Mouse (Mus musculus) adrenal gland, postnatal 10 days (tissue): ENCODE measurements around the gene Cdh26. TPM values are rescaled to one million over a fixed set of nuclear protein-coding genes. Genes with fewer than 3 reads are reported as not detected.

Experiments
- DNase-seq: peaks from one replicate; pipeline ENCODE4 v3.0.0; 2021; ENCODE audit warnings: mixed read lengths
- total RNA-seq, 2 experiments: library from RNA; stranded (reverse); gene quantifications; 2 replicates each; pipeline ENCODE4 v1.2.3; 2021

The Cdh26 gene
- total RNA-seq, 2 experiments from 2014 or later, result 0.12 TPM; not detected in 1

GRCm38 (mm10) chr2:178437311-178437710, 7.0 kb downstream of the Cdh26 start:
- DNase-seq, result no peak

- no peak for DNase-seq
Measured at GRCm38 (mm10) chr2:178449386-178449785, 19.1 kb downstream of the Cdh26 start.

DNA sequence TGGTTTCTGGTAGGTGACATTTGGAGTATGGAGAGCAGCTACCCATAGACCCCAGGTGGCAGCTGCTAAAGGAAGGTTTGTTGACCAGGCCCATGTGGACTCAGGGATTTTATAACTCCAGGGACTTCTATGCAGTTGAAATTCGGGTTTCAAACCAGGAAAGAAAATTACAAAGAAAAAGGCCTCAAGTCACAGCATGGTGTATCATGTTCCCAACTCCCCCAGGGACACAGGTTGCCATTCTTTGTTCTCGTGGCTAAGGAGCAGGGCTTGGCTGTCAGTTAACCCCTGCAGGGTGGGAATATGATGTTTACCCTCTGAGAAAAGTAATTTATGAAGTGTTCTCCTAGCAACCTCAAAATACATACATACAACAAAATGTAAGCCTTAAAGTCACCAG, 19.9 kb downstream of the Cdh26 start:
- no peak for DNase-seq

DNA sequence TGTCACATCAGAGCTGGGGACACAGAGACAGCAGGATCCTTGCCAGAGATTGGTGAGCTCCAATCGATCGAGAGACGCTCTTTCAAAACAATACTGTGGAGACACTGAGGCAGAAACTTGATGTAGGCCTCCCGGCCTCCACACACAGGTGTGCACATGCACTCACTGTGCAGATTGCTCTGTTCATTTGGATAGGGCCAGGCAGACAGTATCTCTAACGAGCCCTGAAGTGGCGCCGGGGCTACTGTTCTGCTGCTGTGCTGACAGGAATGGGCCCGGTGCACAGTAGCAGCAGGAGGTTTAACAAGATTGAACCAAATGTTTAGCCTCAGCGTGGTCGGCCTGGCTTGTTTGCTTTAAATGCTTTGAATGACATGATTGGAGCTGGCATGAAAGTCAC, 20.6 kb downstream of the Cdh26 start:
- no peak for DNase-seq

- peak; percentile 16 for DNase-seq
Measured at GRCm38 (mm10) chr2:178454664-178455516, 24.6 kb downstream of the Cdh26 start.

DNA sequence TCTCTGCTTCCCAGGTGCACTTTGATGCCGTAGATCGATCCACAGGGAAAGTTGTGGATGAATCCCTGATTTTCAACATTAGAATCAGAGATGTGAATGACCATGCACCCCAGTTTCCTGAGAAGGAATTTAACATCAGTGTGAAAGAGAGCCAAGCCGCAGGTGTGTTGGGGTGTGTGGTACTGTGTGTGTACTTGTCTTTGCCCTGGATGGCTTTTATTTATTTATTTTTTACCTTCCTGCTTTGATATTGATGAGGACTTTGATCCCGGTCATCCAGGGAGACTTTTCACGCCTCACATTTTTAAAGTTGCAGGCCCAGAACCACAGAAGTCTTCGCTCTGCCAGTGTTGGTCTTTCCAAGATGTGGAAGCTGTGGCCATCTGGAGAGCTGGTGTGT, 27.1 kb downstream of the Cdh26 start:
- no peak for DNase-seq

GRCm38 (mm10) chr2:178460353-178460752, 30.0 kb downstream of the Cdh26 start:
- no peak for DNase-seq

DNA sequence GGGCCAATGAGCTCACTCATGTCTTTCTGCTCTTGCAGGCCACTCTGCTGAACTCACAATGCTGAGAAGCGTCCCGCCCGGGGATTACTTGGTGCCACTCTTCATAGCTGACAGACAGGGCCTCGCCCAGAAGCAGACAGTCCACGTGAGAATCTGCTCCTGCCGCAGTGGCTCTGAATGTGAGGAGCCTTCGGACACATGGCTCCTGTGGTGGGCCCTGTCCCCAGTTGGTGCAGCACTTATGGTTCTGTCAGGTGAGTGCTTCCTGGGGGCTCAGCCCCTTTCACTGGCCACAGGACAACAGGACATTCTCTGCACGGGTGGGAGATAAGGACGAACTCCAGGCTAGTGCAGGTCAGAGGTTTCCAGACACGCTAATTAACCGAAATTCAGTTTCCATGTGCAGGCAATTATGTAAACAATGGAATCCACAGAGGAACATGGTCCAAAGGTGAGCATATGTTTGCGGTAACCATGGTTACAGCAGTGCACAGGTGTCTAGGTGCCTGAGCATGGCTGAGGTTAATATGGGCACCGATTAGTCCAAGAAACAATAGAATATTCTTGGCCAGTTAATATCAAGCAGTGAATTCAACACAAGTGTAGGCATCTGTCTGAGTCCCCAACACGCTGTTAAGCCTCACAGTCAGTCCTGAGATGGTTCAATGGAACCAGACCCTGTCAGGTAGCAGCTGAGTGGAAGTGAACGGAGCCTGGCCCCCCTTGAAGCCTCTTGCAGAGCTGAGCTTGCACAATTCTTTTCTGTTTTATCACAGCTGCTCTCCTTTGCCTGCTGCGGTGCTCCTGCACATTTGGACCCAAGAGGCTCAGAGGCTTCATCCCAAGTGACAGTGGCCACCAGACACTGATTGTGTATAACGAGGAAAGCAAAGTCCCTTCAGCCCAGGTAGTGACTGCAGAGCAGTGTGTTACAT, 41.5 kb downstream of the Cdh26 start:
- no peak for DNase-seq

DNA sequence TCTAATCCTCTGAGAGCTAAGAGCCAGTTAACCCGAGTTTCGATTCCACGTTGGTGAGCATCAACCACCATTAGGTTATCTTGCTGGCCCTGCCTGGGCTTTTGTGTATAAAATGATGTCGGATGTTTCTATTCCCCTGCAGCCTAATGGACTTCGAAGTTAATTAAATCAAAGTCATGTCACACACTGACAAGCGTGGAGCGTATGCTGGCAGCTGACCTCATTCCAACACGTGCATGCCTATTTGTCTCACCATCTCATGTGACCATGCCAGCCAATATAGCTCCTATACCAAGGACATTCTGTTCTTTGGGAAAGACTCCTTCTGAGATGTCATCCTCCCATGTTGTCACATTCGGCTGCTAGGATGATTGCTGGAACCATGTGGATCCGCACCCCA, 43.6 kb downstream of the Cdh26 start:
- no peak for DNase-seq

DNA sequence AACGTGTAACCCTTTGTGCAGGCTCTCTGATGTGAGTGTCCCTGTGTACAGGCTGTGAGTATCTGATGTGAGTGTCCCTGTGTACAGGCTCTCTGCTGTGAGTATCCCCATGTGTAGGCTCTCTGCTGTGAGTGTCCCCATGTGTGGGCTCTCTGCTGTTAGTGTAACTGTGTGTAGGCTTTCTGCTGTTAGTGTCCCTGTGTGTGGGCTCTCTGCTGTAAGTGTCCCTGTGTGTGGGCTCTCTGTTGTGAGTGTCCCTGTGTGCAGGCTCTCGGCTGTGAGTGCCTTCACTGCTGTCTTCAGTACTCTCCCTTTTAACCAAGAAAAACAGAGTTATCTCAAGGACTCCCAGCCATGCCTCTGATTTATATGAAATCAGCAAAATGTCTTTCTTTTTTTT, 46.9 kb downstream of the Cdh26 start:
- DNase-seq, result no peak

GRCm38 (mm10) chr2:178479011-178479410, 48.7 kb downstream of the Cdh26 start:
- DNase-seq, result no peak

DNA sequence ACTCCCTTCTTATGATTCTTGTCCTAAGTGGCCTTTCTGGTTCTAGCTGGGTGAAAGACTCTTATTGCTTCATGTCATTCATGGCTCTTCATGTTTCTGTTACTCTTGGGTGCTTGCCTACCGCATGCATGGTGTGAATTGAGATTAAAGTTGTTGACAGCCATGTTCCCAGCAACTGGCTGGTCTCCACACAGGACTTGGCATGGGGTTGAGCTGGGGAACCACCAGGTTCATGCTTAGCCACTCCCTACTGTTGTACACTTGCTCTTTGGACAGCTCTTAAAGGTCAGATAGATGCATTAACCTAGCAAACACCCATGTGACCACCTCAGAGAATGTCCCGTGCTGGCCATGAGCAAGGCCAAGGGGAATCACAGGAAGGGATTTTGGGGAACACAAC, 50.6 kb downstream of the Cdh26 start:
- peak; percentile 9 for DNase-seq

- no peak for DNase-seq
Measured at GRCm38 (mm10) chr2:178483462-178483861, 53.1 kb downstream of the Cdh26 start.

DNA sequence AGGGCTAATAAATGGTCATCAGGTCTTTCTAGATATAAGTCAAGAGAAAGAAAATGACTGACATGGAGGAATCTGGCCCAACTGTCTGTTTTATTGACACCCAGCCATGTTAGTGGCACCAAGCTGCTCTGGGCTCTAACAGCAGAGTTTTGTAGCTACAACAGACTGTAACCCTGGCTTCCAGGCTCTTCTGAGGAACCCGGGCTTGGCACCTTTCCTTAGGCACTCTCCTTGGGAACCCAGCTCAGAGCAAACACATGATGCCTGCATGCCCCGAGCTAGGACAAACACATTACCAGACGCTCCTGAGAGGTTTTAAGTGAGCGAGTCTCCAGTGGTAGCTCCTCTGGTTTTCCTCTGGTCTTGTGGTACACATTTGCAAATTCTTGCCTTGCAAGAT, 57.9 kb downstream of the Cdh26 start:
- DNase-seq, result no peak

DNA sequence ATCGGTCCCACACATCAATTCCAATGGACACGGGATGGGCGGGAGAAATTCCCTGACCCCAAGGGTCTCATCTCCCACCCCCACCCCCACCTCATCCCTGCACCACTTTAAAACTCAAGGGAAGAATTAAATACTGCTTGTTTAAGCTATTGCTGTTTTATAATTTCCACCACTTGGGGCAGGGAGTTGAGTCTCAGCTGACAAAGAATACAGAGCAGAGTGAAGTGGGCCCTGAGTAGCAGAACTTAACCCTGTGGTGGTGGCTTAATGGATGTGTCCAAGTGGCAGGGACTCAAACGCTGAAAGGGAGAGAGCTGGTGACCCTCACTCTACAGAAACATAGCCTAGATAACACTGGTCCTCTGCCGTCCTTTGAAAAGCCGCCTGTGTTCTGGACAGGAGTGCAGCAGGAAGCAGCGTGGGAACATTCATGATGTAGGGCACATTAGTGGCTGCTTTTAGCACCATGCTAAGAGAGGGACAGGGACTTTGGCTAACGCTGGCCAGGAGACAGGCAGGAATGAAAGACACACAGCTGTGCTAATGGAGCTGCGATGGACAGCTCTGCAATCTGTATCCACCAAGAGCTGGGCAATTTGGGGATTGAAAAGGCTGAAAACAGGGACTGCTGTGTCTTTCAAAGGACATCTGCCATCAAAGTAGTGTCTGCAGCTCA, 60.1 kb downstream of the Cdh26 start:
- DNase-seq, result no peak

DNA sequence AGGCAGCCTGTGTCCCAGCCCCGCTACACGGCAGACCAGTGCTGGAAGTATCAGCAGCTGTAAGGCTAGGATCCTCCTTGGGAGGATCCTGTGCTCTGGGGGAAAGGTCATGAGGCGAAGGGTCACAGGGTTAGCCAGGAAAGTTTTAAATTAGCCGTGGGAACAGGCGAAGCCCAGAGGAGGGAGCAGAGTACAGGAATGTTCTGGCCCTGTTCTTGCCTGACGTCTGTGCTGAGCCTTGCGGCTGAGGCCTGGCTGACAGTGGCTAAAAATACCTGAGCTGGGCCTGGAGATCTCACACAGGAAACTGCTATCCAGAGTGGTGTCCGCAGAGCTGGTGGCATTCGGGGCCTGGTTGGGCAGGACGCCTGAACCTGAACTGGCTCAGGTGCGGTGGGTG, 63.7 kb downstream of the Cdh26 start:
- DNase-seq, result peak; percentile 67

GRCm38 (mm10) chr2:178495816-178496215, 65.5 kb downstream of the Cdh26 start:
- DNase-seq, result no peak

- no peak for DNase-seq
Measured at GRCm38 (mm10) chr2:178497900-178498299, 67.6 kb downstream of the Cdh26 start.

DNA sequence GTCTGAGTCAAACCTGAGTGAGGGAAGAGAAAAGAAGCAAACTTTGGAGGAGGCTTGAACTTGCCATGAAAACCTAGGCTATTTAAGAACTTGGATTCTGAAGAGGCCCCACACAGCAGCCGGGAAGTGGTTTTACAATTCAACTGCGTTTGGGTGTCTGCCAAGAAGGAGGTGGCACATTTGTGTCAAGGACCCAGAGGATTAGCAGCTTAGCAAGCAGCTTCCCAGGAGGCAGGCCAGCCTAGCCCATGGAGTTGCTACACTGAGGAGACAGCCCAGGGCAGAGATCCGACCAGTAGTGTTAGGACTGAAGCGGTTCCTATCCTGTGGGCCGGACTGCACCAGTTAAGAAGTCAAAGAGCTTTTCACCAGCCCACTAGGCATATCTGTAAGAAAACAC, 68.1 kb downstream of the Cdh26 start:
- DNase-seq, result peak; percentile 80

GRCm38 (mm10) chr2:178502469-178502868, 72.1 kb downstream of the Cdh26 start:
- DNase-seq, result no peak

- no peak for DNase-seq
Measured at GRCm38 (mm10) chr2:178506056-178506455, 75.7 kb downstream of the Cdh26 start.

- DNase-seq, result peak; percentile 86
Measured at GRCm38 (mm10) chr2:178507379-178508014, 77.2 kb downstream of the Cdh26 start.
